Mouse (Mus musculus) forelimb bud, embryonic 11.5 days (tissue): ENCODE results near the gene Ahnak.
"Not testable (repeated sequence)": the region's sequence is repeated elsewhere in the genome, so short reads cannot be mapped to it uniquely, and the experiment has no call there.

Experiments
- DNase-seq: peaks from one replicate; pipeline ENCODE4 v3.0.0-alpha.2; 2012; ENCODE audit warnings: low read depth, low spot score

The Ahnak gene

DNA sequence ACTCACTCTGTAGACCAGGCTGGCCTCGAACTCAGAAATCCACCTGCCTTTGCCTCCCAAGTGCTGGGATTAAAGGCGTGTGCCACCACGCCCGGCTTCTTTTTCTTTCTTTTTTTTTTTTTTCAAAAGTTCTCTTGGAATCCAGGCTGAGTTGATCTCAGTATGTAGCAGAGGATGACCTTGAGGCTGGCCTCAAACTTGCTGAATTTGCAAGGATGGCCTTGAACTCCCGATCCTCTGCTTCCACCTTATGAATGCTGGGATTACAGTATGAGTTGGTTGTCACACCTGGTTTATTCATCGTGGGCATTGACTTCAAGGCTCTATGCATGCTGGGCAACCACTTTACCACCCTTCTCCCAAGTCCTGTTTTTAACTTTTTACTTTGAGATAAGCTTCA lies 51.6 kb downstream of the Ahnak start:
- DNase-seq: no peak

DNA sequence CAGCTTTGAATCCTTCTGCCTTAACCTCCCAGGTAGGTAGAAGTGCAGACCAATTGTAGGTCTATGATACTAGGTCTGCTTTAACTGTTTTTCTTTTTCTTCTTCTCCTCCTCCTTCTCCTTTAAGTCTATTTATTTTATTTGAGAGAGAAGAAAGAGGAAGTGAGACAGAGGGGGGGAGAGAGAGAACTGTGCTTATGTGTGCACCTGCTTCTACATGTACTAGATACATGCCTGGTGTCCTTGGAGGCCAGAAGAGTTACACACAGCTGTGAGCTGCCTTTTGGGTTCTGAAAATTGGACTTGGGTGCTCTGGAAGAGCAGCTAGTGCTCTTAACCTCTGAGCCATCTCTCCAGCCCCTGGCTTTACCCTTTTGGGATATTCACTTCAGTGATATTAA lies 52.0 kb downstream of the Ahnak start:
- DNase-seq: no peak

DNA sequence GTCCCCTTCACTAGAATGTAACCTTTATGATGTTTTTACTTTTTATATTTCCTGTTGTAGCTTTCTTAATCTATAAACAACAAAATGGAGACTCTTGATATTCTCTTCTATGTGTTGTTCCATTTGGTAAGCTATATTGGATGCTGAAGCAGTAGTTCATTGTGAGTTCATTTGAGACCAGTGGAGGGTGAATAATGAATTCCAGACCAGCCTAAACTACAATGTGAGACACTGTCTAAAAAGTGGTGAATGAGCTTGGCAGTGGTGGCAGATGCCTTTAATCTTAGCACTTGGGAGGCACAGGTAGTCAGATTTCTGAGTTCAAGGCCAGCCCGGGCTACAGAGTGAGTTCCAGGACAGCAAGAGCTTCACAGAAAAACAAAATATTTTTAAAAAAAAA lies 54.0 kb downstream of the Ahnak start:
- DNase-seq: no peak

GRCm38 (mm10) chr19:9044291-9044690 lies 55.2 kb downstream of the Ahnak start:
- DNase-seq: no peak

DNA sequence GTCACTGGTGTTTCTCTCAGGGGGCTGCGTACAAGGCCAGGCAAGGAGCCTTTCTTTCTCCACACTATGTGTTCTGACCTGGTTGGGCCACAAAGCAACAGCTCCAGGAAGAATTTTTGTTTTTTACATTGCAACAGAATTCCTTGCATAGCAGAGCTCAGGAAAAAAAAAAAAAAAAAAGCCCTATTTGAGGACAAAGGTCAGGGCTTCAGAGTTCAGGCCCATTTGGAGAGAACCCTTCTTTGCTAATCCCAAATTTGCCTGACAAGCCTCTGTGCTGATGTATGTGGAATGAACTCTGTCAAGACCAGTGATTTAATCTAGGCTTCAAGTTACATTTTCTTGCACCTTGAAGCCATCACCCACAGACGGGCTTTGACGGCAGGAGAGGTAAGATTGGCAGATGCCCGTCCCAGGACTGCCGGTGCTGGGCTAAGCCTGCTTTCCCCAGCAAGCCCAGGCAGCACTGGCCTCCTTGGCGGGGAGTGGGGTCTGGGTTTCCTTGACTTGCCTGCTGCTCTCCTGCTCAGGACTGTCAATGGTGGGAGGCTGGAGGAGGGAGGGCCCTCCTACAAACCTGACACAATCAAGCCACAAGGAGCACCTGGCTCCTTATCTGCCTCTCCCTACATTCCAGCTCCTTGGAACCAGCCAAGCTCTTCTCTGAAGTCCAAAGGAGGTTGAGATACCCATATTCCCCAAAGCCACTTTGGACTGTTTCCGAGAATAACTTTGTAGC lies 58.3 kb downstream of the Ahnak start:
- no peak for DNase-seq

DNA sequence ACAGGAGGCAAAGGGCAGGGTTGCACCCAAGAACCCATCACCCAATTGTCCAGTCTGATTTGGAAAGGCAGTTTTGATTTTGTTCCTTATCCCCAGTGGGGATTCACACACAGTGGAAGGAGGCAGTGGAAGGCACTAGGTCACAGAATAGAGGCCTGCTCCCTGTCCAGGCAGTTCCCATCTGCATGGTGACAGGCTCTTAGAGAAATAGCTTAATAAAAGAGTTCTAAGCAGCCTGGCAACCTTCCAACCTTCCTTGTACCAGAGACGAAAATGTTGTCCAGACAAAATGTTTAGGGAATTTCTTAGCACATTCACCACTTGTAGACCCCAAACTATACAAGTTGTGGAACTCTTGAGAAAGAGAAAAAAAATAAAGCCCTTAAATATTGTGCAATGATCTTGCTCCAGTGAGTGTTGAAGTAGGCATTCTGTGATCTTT lies 58.9 kb downstream of the Ahnak start:
- no peak for DNase-seq

GRCm38 (mm10) chr19:9048981-9049687 lies 60.0 kb downstream of the Ahnak start:
- no peak for DNase-seq

DNA sequence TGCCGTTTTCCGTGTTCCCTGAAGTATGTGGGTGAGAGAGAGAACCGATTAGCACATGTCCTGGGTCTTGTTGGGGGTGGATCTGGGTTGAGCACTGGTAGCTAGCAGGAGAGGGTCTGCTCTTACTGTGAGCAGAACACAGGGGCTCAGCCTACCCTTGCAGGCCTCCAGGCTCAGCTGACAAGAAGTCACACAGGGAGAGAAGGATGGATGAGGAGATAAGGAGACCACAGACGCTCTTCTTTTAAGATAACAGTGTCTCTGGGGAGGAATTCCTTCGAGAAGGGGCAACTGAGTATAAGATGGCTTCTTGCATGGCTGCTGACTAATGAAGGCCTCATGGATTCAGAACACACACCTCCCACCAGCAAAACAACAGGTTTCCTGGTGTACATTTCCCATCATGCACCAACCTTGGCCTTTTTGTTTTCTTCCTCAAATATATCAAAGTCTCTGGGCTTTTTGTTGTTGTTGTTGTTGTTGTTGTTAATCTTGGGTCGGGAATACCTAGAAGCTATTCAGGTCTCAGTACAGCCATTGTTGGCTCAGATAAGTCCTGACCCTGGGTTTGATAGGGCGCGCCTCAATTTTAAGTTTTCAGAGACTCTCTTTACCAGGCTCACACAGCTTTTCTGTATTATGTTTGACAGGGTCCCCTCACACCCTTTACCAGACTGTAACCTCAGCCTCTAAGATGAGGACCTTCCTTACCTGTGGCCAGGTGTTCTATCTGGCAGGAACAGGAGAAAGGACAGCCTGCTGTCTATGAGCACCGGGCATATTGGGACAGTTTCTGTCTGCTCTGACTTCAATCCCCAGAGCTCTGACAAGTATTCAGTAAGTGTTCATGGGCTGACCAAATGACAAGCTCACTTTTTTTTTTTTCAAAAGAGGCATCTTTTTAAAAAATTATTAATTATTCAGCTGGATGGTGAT lies 61.5 kb downstream of the Ahnak start:
- DNase-seq: no peak

DNA sequence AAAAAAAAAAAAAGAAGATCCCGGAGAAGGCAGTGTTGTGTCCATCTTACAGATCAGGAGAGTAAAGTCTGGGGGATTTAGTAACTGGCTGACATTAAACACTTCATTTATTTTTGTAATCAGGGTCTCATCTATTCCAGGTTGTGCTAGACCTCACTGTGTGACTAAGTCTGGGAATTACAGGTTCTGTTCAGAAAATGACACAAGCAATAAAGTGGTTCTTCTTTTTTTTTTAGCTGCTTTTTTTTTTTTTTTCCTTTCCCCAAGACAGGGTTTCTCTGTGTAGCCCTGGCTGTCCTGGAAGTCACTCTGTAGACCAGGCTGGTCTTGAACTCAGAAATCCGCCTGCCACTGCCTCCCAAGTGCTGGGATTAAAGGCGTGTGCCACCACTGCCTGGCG lies 62.9 kb downstream of the Ahnak start:
- not testable (repeated sequence) for DNase-seq

- peak; percentile 21 for DNase-seq
Observed at GRCm38 (mm10) chr19:9052803-9053431, 63.8 kb downstream of the Ahnak start.

DNA sequence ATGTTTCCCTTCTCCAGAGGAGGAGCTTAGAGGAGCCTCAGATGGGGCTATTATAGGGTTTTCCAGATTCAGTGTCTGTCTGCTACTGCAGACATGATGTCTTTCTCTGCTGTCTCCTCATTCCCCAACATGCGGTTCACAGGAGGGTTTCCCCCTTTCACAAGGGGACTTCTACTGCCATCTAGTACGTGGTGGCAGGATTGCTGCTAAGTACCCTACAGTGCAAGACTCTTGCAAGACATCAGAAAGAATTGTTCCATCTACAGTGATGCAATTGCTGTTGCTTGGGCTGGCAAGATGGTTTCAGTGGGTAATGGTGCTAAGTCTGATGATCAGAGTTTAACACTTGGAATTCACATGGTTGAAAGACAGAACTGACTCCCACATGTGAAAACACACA lies 66.1 kb downstream of the Ahnak start:
- no peak for DNase-seq

DNA sequence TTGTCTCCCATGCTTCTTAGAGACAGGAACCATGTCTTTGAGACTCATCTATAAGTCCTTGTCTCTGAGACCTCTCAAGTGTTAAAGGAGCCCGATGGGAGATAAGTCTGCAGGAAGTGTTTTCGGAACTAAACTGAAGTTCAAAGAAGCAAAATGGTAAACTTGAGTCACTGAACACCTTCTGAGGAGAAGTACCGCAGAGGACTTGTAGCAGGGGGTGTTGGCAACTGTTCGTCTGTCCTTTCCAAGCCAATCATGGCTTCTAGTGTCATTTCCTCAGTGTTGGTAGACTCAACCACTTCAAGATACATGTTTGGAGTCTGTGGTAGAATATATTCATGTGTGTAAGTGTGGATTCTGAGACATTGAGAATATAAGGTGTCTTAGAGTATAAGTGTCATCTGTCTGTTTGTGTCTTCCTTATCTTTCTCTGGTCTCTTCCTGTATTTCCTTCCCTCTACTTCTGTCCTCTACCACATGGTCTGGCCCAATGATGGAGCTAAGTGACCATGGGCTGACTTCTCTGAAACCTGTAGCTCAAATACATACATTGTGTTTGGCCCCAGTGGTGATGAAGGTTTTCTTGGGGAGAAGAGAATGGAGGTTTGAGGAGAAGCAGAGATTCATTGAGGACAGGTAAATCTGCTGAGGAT lies 66.7 kb downstream of the Ahnak start:
- no peak for DNase-seq

GRCm38 (mm10) chr19:9057679-9058078 lies 68.6 kb downstream of the Ahnak start:
- DNase-seq: no peak

GRCm38 (mm10) chr19:9058331-9058884 lies 69.3 kb downstream of the Ahnak start:
- DNase-seq: no peak

DNA sequence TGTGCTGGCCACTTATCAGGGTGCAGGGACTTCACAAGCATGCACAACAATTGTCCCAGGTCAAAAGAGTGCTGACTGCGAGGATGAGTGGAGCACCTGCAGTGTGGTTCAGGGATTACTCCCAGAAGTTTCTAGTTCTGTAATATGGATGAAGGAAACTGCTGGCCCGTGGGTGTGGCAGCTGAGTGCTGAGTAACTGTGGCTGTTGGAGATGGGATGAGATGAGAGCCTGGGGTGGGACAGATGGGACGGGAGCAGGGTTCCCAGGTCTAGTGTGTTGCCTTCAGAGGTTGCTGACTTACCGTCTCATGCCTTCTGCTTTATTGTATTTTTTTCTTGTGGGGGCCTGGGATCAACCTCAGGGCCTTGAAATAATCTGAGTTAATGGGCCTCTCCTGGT lies 69.9 kb downstream of the Ahnak start:
- no peak for DNase-seq

DNA sequence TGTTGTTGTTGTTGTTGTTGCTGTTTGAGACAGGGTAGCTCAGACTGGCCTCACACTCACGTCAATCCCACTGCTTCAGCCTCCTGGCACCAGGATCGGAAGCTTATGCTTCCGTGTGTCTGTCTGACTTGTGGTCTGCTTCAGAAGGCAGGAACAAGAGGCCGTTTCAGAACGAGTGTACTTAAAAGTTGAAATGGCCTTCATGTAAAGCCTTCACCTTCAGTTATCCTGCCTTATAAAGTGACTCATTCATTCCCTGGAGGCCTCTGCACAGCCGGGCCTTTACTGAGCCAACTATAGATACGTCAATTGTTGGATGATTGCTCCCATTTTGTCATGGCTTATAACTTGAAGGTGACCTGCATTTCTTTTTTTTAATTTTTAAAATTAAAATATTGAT lies 70.3 kb downstream of the Ahnak start:
- no peak for DNase-seq

DNA sequence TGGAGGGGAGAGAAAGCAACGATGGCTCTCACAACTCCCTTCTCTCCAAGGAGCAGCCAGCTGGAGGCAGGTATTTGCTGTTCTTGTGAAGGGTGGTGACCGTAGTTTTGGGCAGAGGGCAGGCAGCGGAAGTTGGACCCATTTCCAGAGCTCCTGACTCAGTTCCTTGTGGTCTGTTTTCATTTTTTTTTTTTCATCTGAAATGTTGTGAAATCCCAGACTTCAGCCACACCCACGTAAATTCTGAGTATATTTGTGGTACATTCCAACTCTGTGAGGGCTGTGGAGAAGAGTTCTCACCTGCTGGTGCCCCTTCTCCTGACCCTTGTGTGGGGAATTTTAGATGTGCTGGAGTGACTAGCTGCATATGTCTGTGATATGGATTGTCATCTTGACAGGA lies 71.0 kb downstream of the Ahnak start:
- no peak for DNase-seq

DNA sequence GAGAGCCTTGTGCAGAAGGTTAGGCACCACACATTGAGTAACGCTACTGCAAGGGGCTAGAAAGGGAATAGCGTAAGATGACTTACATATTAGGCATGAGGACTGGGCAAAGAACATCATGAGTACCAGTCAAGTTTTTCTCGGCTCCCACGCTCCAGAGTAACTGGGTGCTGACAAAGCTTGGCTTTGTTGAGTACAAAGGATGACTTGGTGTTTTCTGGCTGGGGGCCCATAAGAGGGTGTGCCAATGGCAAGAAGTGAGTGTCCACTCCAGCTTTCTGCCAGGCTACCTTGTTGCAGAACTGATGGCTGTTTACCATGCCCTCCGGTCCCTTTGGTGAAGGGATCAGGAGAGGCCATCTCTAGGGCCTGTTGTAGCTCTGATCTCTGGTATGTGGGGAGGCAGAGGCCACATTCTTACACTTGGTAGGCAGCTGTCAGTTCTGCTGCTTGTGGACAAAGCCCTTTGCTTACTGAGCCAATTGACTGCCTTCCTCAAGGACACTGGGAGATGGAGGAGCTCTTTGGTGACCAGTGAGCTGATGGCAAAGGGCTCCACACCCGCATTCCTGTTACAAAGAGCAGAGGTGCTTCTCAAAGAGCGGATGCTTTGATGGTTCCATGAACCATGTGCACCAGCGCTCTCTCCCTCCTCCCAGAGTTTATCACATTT lies 72.3 kb downstream of the Ahnak start:
- no peak for DNase-seq

GRCm38 (mm10) chr19:9062822-9063221 lies 73.7 kb downstream of the Ahnak start:
- DNase-seq: no peak

GRCm38 (mm10) chr19:9063831-9064230 lies 74.7 kb downstream of the Ahnak start:
- DNase-seq: no peak
